13 mouse cellular contexts compared by ENCODE assay signal in the genomic region with DNA sequence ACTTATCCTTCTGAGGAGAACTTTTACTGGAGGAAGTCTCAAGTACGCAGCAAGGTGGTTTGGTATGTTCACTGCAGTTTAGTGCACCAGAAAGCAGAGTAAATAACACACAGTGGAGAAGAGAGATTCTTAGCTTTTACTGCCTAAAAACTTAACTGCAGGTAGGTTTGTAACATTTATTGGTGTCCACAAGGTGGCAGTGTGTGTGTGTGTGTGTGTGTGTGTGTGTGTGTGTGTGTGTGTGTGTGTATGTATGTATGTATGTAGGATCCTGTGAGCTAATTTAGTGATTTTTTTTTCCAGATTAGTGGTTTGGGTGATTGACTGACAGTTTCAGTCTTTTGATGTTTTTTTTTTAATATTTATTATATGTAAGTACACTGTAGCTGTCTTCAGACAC. TPM values are rescaled to one million over a fixed set of nuclear protein-coding genes. Genes with fewer than 3 reads are reported as not detected.
A peak's percentile ranks its signal among the peaks of the same experiment; 100 is the strongest.
DNase-seq lines count a peak whose midpoint lies in the region; ATAC-seq and TF ChIP-seq lines count a peak whose summit lies in the region.
"Had no signal": no experiment of that assay in that cellular context is flagged by ENCODE, and none has a peak within 500 bp of the region (broad histone marks: within the 10 kb centered on the region; RNA-seq: fewer than 3 reads in every experiment).

No protein-coding gene starts in this region.

- DNase-seq in heart, postnatal 0 days (ENCODE audit: low spot score) = peak; percentile 8
- no peak for DNase-seq in heart, postnatal 36 days
- peak; percentile 43 for DNase-seq in lung, postnatal 0 days (ENCODE audit: low spot score)
- no peak for DNase-seq in lung, postnatal 25 days (ENCODE audit: low spot score)
- DNase-seq in urinary bladder, adult 18-20 months (ENCODE audit: low spot score in 2 of 2) = no peak
- DNase-seq in gastrocnemius, postnatal 14 days = no peak

- H3K36me3 ChIP-seq in heart, postnatal 0 days (replicated peaks; ENCODE audit: control insufficient read depth, insufficient read depth, low read length) = peaks cover 90% of the 10 kb centered on the region
- peaks cover 53% of the 10 kb centered on the region for H3K36me3 ChIP-seq in lung, postnatal 0 days (ENCODE audit: insufficient read depth, low read length)
- peaks cover 56% of the 10 kb centered on the region for H3K36me3 ChIP-seq in ES-Bruce4 (ENCODE audit: control insufficient read depth, insufficient read depth, low read length, poor library complexity, severe bottlenecking)

- ATAC-seq in heart, postnatal 0 days (ENCODE audit: insufficient read depth, low read depth) = no peak
- ATAC-seq in lung, postnatal 0 days = peak; percentile 48
- 0 out of 2 replicates have a peak, but pooled peaks have one; percentile 44 for ATAC-seq in megakaryocyte progenitor cell, adult 5-6 weeks (replicated peaks; ENCODE audit: poor library complexity)
- ATAC-seq: forebrain, embryonic 15.5 days had no signal

- intact Hi-C loops in heart, postnatal 36 days (cut with DNase I) = loop anchor here (1.0 kb wide), 1 partner anchor 114 kb away; no protein-coding TSS in a partner anchor
- intact Hi-C loops in gastrocnemius, postnatal 14 days (cut with DNase I; ENCODE audit: low total_unique reads) = no loop called here

- no peaks in the 10 kb centered on the region for H3K9me3 ChIP-seq in heart, postnatal 0 days (replicated peaks; ENCODE audit: control insufficient read depth, low read length)
- no peaks in the 10 kb centered on the region for H3K9me3 ChIP-seq in lung, postnatal 0 days (ENCODE audit: low read length)
- no peaks in the 10 kb centered on the region for H3K9me3 ChIP-seq in ES-Bruce4 (replicated peaks; ENCODE audit: control insufficient read depth, insufficient read depth, low read length, poor library complexity, severe bottlenecking)
- H3K9me3 ChIP-seq: forebrain, embryonic 15.5 days; heart, embryonic 15.5 days had no signal

- no peak for TF ChIP-seq EP300 in heart, postnatal 0 days (IDR thresholded peaks at IDR 0.05; ENCODE audit: low read depth)
- TF ChIP-seq EP300 in lung, postnatal 0 days (IDR thresholded peaks at IDR 0.05) = no peak
- TF ChIP-seq EP300 in ES-Bruce4 (IDR thresholded peaks at IDR 0.05; ENCODE audit: insufficient read depth, low read depth, low read length) = no peak

- TF ChIP-seq CTCF in heart, postnatal 0 days (IDR thresholded peaks at IDR 0.05; ENCODE audit: low read depth) = peak; percentile 55
- TF ChIP-seq CTCF in lung, postnatal 0 days (IDR thresholded peaks at IDR 0.05) = peak; percentile 70
- TF ChIP-seq CTCF in ES-Bruce4 (IDR thresholded peaks at IDR 0.05; ENCODE audit: low read depth, low read length) = peak; percentile 4

- no peaks in the 10 kb centered on the region for H3K27me3 ChIP-seq in heart, postnatal 0 days (ENCODE audit: control insufficient read depth, insufficient read depth, low read length)
- H3K27me3 ChIP-seq in lung, postnatal 0 days (replicated peaks; ENCODE audit: insufficient read depth, low read length) = no peaks in the 10 kb centered on the region
- no peaks in the 10 kb centered on the region for H3K27me3 ChIP-seq in ES-Bruce4 (ENCODE audit: control insufficient read depth, insufficient read depth, low read length, poor library complexity, severe bottlenecking)
- H3K27me3 ChIP-seq: forebrain, embryonic 15.5 days; heart, embryonic 15.5 days had no signal

- H3K9ac ChIP-seq in heart, postnatal 0 days (replicated peaks; ENCODE audit: low read depth, low read length) = no peak overlapping the region
- H3K9ac ChIP-seq in lung, postnatal 0 days (replicated peaks; ENCODE audit: low read depth) = no peak overlapping the region
- H3K9ac ChIP-seq in ES-Bruce4 (ENCODE audit: low read depth, poor library complexity, severe bottlenecking) = no peak overlapping the region
- H3K9ac ChIP-seq: forebrain, embryonic 15.5 days; heart, embryonic 15.5 days had no signal

- H3K4me3 ChIP-seq in heart, postnatal 0 days (ENCODE audit: low read depth, low read length) = no peak overlapping the region
- H3K4me3 ChIP-seq in lung, postnatal 0 days (ENCODE audit: low read depth, low read length) = no peak overlapping the region
- no peak overlapping the region for H3K4me3 ChIP-seq in ES-Bruce4 (ENCODE audit: low read depth, low read length)
- H3K4me3 ChIP-seq: forebrain, embryonic 15.5 days; heart, embryonic 15.5 days had no signal

- H3K27ac ChIP-seq in heart, postnatal 0 days (ENCODE audit: low read depth) = no peak overlapping the region
- H3K27ac ChIP-seq in lung, postnatal 0 days (ENCODE audit: low read length) = no peak overlapping the region
- no peak overlapping the region for H3K27ac ChIP-seq in ES-Bruce4 (ENCODE audit: insufficient read depth, low read length)
- H3K27ac ChIP-seq: forebrain, embryonic 15.5 days; heart, embryonic 15.5 days; macrophage had no signal

- no peak overlapping the region for H3K4me2 ChIP-seq in heart, postnatal 0 days (ENCODE audit: low read depth, low read length)
- no peak overlapping the region for H3K4me2 ChIP-seq in lung, postnatal 0 days (replicated peaks; ENCODE audit: low read depth, low read length)
- H3K4me2 ChIP-seq: forebrain, embryonic 15.5 days; heart, embryonic 15.5 days had no signal

- H3K4me1 ChIP-seq in heart, postnatal 0 days (ENCODE audit: control insufficient read depth, insufficient read depth) = no peaks in the 10 kb centered on the region
- H3K4me1 ChIP-seq in lung, postnatal 0 days (ENCODE audit: insufficient read depth, low read depth, low read length) = no peaks in the 10 kb centered on the region
- no peaks in the 10 kb centered on the region for H3K4me1 ChIP-seq in ES-Bruce4 (ENCODE audit: control insufficient read depth, insufficient read depth, low read length)
- H3K4me1 ChIP-seq: forebrain, embryonic 15.5 days; heart, embryonic 15.5 days had no signal

- TF ChIP-seq POLR2A in ES-Bruce4 (IDR thresholded peaks at IDR 0.05; ENCODE audit: insufficient read depth, low read length) = no peak

- WGBS in heart, postnatal 0 days = 89% methylated on average over 1 of the region's 1 CpGs
- WGBS in lung, postnatal 0 days = 60% methylated on average over 1 of the region's 1 CpGs

RNA-seq across cellular contexts. Expression of a gene that starts 10.8 kb away (rescaled TPM):
- not detected in 2 replicates for total RNA-seq in heart, postnatal 0 days (2014; rRNA removed; ENCODE audit: low replicate concordance)
- not detected in 2 replicates for polyA plus RNA-seq in heart, postnatal 0 days (2015; fragmentation: Nextera tagmentation; extraction: Ambion mirVana)
- not detected for total RNA-seq in heart, postnatal 36 days (2021)
- polyA plus RNA-seq in lung, postnatal 0 days (2015; fragmentation: Nextera tagmentation; extraction: Ambion mirVana) = 0.14 TPM in 1 of 2 replicates, not detected in the other
- polyA plus RNA-seq in ES-Bruce4 (2011; ENCODE audit: insufficient read depth, insufficient read length, low read depth, missing spikeins) = not detected in 2 replicates
- not detected in 2 replicates for total RNA-seq in megakaryocyte progenitor cell, adult 5-6 weeks (2015)
- 0.03 TPM in 1 of 2 replicates, not detected in the other for total RNA-seq in megakaryocyte progenitor cell, adult 5-6 weeks (2017)
- not detected for total RNA-seq in gastrocnemius, postnatal 14 days (2021)
- total RNA-seq: neutrophil, adult 5-6 weeks had no signal
- polyA plus RNA-seq: forebrain, embryonic 15.5 days; heart, embryonic 15.5 days; macrophage; stomach, embryonic 14.5 days had no signal

RNA-seq across cellular contexts. Expression of a gene that starts 31.7 kb away (rescaled TPM):
- 6.3 and 19.4 TPM in 2 replicates for total RNA-seq in heart, postnatal 0 days (2014; rRNA removed; ENCODE audit: low replicate concordance)
- polyA plus RNA-seq in heart, postnatal 0 days (2015; fragmentation: Nextera tagmentation; extraction: Ambion mirVana) = 7.3 and 8.4 TPM in 2 replicates
- 10 to 100 TPM; 10.4 to 11.2 TPM for total RNA-seq in heart, postnatal 36 days (2021)
- 9.5 and 10.0 TPM in 2 replicates for polyA plus RNA-seq in lung, postnatal 0 days (2015; fragmentation: Nextera tagmentation; extraction: Ambion mirVana)
- polyA plus RNA-seq in ES-Bruce4 (2011; ENCODE audit: insufficient read depth, insufficient read length, low read depth, missing spikeins) = 26.1 and 28.9 TPM in 2 replicates
- 13.5 and 22.4 TPM in 2 replicates for total RNA-seq in megakaryocyte progenitor cell, adult 5-6 weeks (2015)
- 20.4 and 26.7 TPM in 2 replicates for total RNA-seq in megakaryocyte progenitor cell, adult 5-6 weeks (2017)
- total RNA-seq in gastrocnemius, postnatal 14 days (2021) = 1 to 10 TPM; 7.0 to 8.0 TPM

RNA-seq across cellular contexts. Expression of a gene that starts 40.1 kb away (rescaled TPM):
- total RNA-seq in heart, postnatal 0 days (2014; rRNA removed; ENCODE audit: low replicate concordance) = 24.3 and 46.1 TPM in 2 replicates
- polyA plus RNA-seq in heart, postnatal 0 days (2015; fragmentation: Nextera tagmentation; extraction: Ambion mirVana) = 87.4 and 93.1 TPM in 2 replicates
- 10 to 100 TPM; 50.5 to 51.8 TPM for total RNA-seq in heart, postnatal 36 days (2021)
- polyA plus RNA-seq in lung, postnatal 0 days (2015; fragmentation: Nextera tagmentation; extraction: Ambion mirVana) = 90.8 TPM in 2 replicates
- polyA plus RNA-seq in ES-Bruce4 (2011; ENCODE audit: insufficient read depth, insufficient read length, low read depth, missing spikeins) = 239 and 256 TPM in 2 replicates
- total RNA-seq in megakaryocyte progenitor cell, adult 5-6 weeks (2015) = 106 TPM in 2 replicates
- total RNA-seq in megakaryocyte progenitor cell, adult 5-6 weeks (2017) = 105 and 140 TPM in 2 replicates
- total RNA-seq in gastrocnemius, postnatal 14 days (2021) = 10 to 100 TPM; 52.0 to 56.4 TPM

RNA-seq across cellular contexts. Expression of a gene that starts 40.8 kb away (rescaled TPM):
- 15.3 and 30.8 TPM in 2 replicates for total RNA-seq in heart, postnatal 0 days (2014; rRNA removed; ENCODE audit: low replicate concordance)
- polyA plus RNA-seq in heart, postnatal 0 days (2015; fragmentation: Nextera tagmentation; extraction: Ambion mirVana) = 35.0 and 38.2 TPM in 2 replicates
- 10 to 100 TPM; 20.9 to 21.7 TPM for total RNA-seq in heart, postnatal 36 days (2021)
- polyA plus RNA-seq in lung, postnatal 0 days (2015; fragmentation: Nextera tagmentation; extraction: Ambion mirVana) = 12.9 and 18.3 TPM in 2 replicates
- 6.1 and 8.2 TPM in 2 replicates for polyA plus RNA-seq in ES-Bruce4 (2011; ENCODE audit: insufficient read depth, insufficient read length, low read depth, missing spikeins)
- total RNA-seq in megakaryocyte progenitor cell, adult 5-6 weeks (2015) = 14.3 and 21.7 TPM in 2 replicates
- total RNA-seq in megakaryocyte progenitor cell, adult 5-6 weeks (2017) = 18.3 and 23.3 TPM in 2 replicates
- 10 to 100 TPM; 13.1 to 13.5 TPM for total RNA-seq in gastrocnemius, postnatal 14 days (2021)

Comparison
In these comparisons a context has a peak if more than half of its experiments do, and no peak if none do; other contexts are left out.
1. DNase-seq: peak in heart, postnatal 0 days (single experiment) and lung, postnatal 0 days (single experiment); none in heart, postnatal 36 days (0 of 2), lung, postnatal 25 days (single experiment), urinary bladder, adult 18-20 months (0 of 2) and gastrocnemius, postnatal 14 days (single experiment).
2. CTCF ChIP-seq: peak in every context shown above with its lines; median percentile 70 in lung, postnatal 0 days; 55 in heart, postnatal 0 days; 4 in ES-Bruce4.